Mouse (Mus musculus): ENCODE data around the gene Kif26b.

DNA sequence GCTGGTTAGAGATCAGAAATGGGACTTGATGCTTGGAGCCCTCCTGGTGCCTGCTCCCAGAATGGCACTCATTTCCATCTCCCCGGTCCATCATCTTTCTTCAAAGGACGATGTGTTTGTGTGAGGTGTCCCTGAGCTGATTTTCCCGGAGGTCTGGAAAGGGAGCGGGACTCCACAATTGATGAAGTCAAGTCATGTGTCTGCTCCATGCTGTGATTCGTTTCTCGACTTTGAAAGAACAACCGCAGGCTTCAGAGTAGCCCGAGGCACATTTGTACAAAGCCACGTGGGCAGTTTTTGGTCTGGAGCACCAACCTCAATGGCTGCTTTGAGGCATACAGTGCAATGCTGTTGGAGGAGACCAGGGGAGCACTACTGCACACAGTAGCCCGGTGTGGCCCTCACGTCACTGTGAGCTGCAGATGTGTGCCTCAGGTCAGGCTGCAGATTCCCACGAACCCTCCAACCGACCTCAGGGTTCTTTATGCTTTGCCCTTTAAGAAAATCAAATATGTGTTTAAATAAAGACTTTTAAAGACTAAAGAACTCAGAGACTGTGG is 43.0 kb downstream of the Kif26b start:
- TF ChIP-seq CTCF (IDR thresholded peaks at IDR 0.05; ENCODE audit: borderline replicate concordance, control insufficient read depth, extremely low read depth, insufficient read depth, low read length, poor library complexity) (no peak), POLR2A (IDR thresholded peaks at IDR 0.05; ENCODE audit: control insufficient read depth, extremely low read depth, insufficient read depth, low read length, poor library complexity) (no peak)
